Mouse (Mus musculus): ENCODE measurements at regions not wholly inside any gene's neighbourhood (a gene's known extent, or its start where the extent isn't known, plus 50 kb on each side); places are given as distances from the start of the nearest gene placed in this dataset.
"Not testable (repeated sequence)": the region's sequence is repeated elsewhere in the genome, so short reads cannot be mapped to it uniquely, and the experiment has no call there.

GRCm38 (mm10) chr13:97422897-97423296 lies 182.0 kb downstream of the Enc1 start:
- no peak for DNase-seq (ENCODE audit: low read depth)

GRCm38 (mm10) chr13:97421831-97422230 lies 180.9 kb downstream of the Enc1 start:
- DNase-seq (ENCODE audit: low read depth) = no peak

GRCm38 (mm10) chr13:97420773-97421172 lies 179.9 kb downstream of the Enc1 start:
- no peak for DNase-seq (ENCODE audit: low read depth)

GRCm38 (mm10) chr13:97419100-97419499 lies 178.2 kb downstream of the Enc1 start:
- no peak for DNase-seq (ENCODE audit: low read depth)

GRCm38 (mm10) chr13:97418681-97419080 lies 177.8 kb downstream of the Enc1 start:
- DNase-seq (ENCODE audit: low read depth) = no peak

- no peak for DNase-seq (ENCODE audit: low read depth)
These were observed 177.2 kb downstream of the Enc1 start for GRCm38 (mm10) chr13:97418081-97418480.

GRCm38 (mm10) chr13:97415927-97416709 lies 175.2 kb downstream of the Enc1 start:
- DNase-seq (ENCODE audit: low read depth) = no peak

GRCm38 (mm10) chr13:97415381-97415780 lies 174.5 kb downstream of the Enc1 start:
- no peak for DNase-seq (ENCODE audit: low read depth)

GRCm38 (mm10) chr13:97412151-97412550 lies 171.2 kb downstream of the Enc1 start:
- DNase-seq (ENCODE audit: low read depth) = no peak

GRCm38 (mm10) chr13:97410550-97411201 lies 169.8 kb downstream of the Enc1 start:
- DNase-seq (ENCODE audit: low read depth) = no peak

GRCm38 (mm10) chr13:97409891-97410525 lies 169.1 kb downstream of the Enc1 start:
- no peak for DNase-seq (ENCODE audit: low read depth)

- no peak for DNase-seq (ENCODE audit: low read depth)
These were observed 168.4 kb downstream of the Enc1 start for GRCm38 (mm10) chr13:97409291-97409780.

GRCm38 (mm10) chr13:97408414-97409290 lies 167.7 kb downstream of the Enc1 start:
- peak; percentile 16 for DNase-seq (ENCODE audit: low read depth)

GRCm38 (mm10) chr13:97407773-97408172 lies 166.9 kb downstream of the Enc1 start:
- DNase-seq (ENCODE audit: low read depth) = no peak

- DNase-seq (ENCODE audit: low read depth) = peak; percentile 17
These were observed 165.8 kb downstream of the Enc1 start for GRCm38 (mm10) chr13:97406678-97407077.

- DNase-seq (ENCODE audit: low read depth) = no peak
These were observed 161.4 kb downstream of the Enc1 start for GRCm38 (mm10) chr13:97402164-97402761.

- no peak for DNase-seq (ENCODE audit: low read depth)
These were observed 160.7 kb downstream of the Enc1 start for GRCm38 (mm10) chr13:97401620-97402019.

- no peak for DNase-seq (ENCODE audit: low read depth)
These were observed 157.1 kb downstream of the Enc1 start for GRCm38 (mm10) chr13:97398041-97398440.

GRCm38 (mm10) chr13:97396899-97397640 lies 156.2 kb downstream of the Enc1 start:
- no peak for DNase-seq (ENCODE audit: low read depth)

GRCm38 (mm10) chr13:97396286-97396685 lies 155.4 kb downstream of the Enc1 start:
- DNase-seq (ENCODE audit: low read depth) = not testable (repeated sequence)
